ENCODE assay signal across 25 mouse cellular contexts in the genomic region with DNA sequence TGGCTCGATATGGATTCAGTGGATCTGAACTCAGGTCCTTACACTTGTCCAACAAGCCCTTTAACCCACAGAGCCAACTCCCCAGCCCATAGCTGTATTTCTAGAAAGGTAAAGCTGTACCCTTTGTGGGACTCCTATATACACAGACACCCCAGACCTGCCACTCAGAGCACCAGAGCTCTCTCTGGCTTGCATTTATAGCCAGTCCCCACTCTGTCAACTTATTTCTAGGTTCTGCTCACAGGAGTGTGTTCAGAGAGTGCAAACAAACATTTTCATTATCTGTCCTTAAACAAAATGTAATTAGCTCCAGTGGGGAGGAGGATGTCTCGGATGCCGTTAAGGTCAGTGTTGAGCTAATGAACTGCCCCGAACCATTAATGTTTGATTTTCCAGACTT.
DNase-seq lines count a peak whose midpoint lies in the region; ATAC-seq and TF ChIP-seq lines count a peak whose summit lies in the region.
"Had no signal": no experiment of that assay in that cellular context is flagged by ENCODE, and none has a peak within 500 bp of the region (broad histone marks: within the 10 kb centered on the region; RNA-seq: fewer than 3 reads in every experiment).

No protein-coding gene starts in this region.

- no peak overlapping the region for H3K4me2 ChIP-seq in heart, embryonic 11.5 days
- H3K4me2 ChIP-seq in kidney, embryonic 15.5 days: no peak overlapping the region
- H3K4me2 ChIP-seq in midbrain, embryonic 11.5 days: no peak overlapping the region
- no peak overlapping the region for H3K4me2 ChIP-seq in midbrain, embryonic 13.5 days (replicated peaks)
- H3K4me2 ChIP-seq: embryonic facial prominence, embryonic 12.5 days; embryonic facial prominence, embryonic 15.5 days; heart, embryonic 13.5 days; hindbrain, embryonic 12.5 days had no signal

- no peak for TF ChIP-seq RAD21 in MEL (IDR thresholded peaks at IDR 0.05; ENCODE audit: low read depth, low read length)

- H3K4me1 ChIP-seq in heart, embryonic 11.5 days (ENCODE audit: control insufficient read depth, insufficient read depth, low read length): peaks cover 9% of the 10 kb centered on the region
- H3K4me1 ChIP-seq in kidney, embryonic 15.5 days: peaks cover 17% of the 10 kb centered on the region
- H3K4me1 ChIP-seq in midbrain, embryonic 11.5 days (ENCODE audit: control insufficient read depth, insufficient read depth, low read length): no peaks in the 10 kb centered on the region
- H3K4me1 ChIP-seq in midbrain, embryonic 13.5 days (replicated peaks): no peaks in the 10 kb centered on the region
- H3K4me1 ChIP-seq in MEL (ENCODE audit: control insufficient read depth in 1 of 2, insufficient read depth in 2 of 2, low read length in 2 of 2): peaks cover 73 to 82% of the 10 kb centered on the region in 2 experiments
- H3K4me1 ChIP-seq: embryonic facial prominence, embryonic 12.5 days; hindbrain, embryonic 12.5 days had no signal

- TF ChIP-seq EP300 in MEL (IDR thresholded peaks at IDR 0.05; ENCODE audit: low read depth in 1 of 2, low read length in 2 of 2): no peak

- TF ChIP-seq CTCF in MEL (IDR thresholded peaks at IDR 0.05 in 2 of 3, conservative IDR thresholded peaks at IDR 0.05 in 1 of 3; ENCODE audit: control insufficient read depth in 1 of 3, insufficient read depth in 1 of 3, low read depth in 2 of 3, low read length in 3 of 3, poor library complexity in 1 of 3, severe bottlenecking in 1 of 3): no peak

- H3K9me3 ChIP-seq in heart, embryonic 11.5 days (replicated peaks; ENCODE audit: control insufficient read depth, low read length): no peaks in the 10 kb centered on the region
- no peaks in the 10 kb centered on the region for H3K9me3 ChIP-seq in kidney, embryonic 15.5 days (replicated peaks)
- no peaks in the 10 kb centered on the region for H3K9me3 ChIP-seq in midbrain, embryonic 11.5 days (ENCODE audit: control insufficient read depth, low read length)
- H3K9me3 ChIP-seq in midbrain, embryonic 13.5 days: no peaks in the 10 kb centered on the region
- no peaks in the 10 kb centered on the region for H3K9me3 ChIP-seq in MEL (replicated peaks; ENCODE audit: insufficient read depth, low read length)
- H3K9me3 ChIP-seq: embryonic facial prominence, embryonic 12.5 days; embryonic facial prominence, embryonic 15.5 days; heart, embryonic 13.5 days; hindbrain, embryonic 12.5 days had no signal

- H3K9ac ChIP-seq in heart, embryonic 11.5 days (ENCODE audit: low read depth, low read length): no peak overlapping the region
- H3K9ac ChIP-seq in kidney, embryonic 15.5 days: no peak overlapping the region
- no peak overlapping the region for H3K9ac ChIP-seq in midbrain, embryonic 11.5 days (ENCODE audit: low read length)
- H3K9ac ChIP-seq in midbrain, embryonic 13.5 days (replicated peaks): no peak overlapping the region
- H3K9ac ChIP-seq in MEL (ENCODE audit: control insufficient read depth, low read depth, low read length, poor library complexity, severe bottlenecking): no peak overlapping the region; the same call in 1 of the 2 replicates
- H3K9ac ChIP-seq: embryonic facial prominence, embryonic 12.5 days; embryonic facial prominence, embryonic 15.5 days; forebrain, postnatal 0 days; heart, embryonic 13.5 days; hindbrain, embryonic 12.5 days had no signal

- ATAC-seq in heart, embryonic 11.5 days (replicated peaks; ENCODE audit: insufficient number of reproducible peaks, low FRiP score, low TSS enrichment): no peak
- peak; percentile 42; the same call in 1 of the 2 replicates for ATAC-seq in kidney, embryonic 15.5 days (replicated peaks; ENCODE audit: low FRiP score)
- ATAC-seq in midbrain, embryonic 11.5 days (ENCODE audit: low FRiP score): no peak
- no peak for ATAC-seq in midbrain, embryonic 13.5 days
- ATAC-seq: forebrain, embryonic 14.5 days; forebrain, postnatal 0 days; hindbrain, embryonic 16.5 days; Patski had no signal

- H3K27me3 ChIP-seq in heart, embryonic 11.5 days (ENCODE audit: control insufficient read depth, insufficient read depth, low read length): no peaks in the 10 kb centered on the region
- H3K27me3 ChIP-seq in kidney, embryonic 15.5 days: no peaks in the 10 kb centered on the region
- no peaks in the 10 kb centered on the region for H3K27me3 ChIP-seq in midbrain, embryonic 11.5 days (ENCODE audit: control insufficient read depth, insufficient read depth, low read length)
- no peaks in the 10 kb centered on the region for H3K27me3 ChIP-seq in midbrain, embryonic 13.5 days
- H3K27me3 ChIP-seq in MEL (ENCODE audit: control insufficient read depth in 1 of 2, insufficient read depth in 2 of 2, low read length in 2 of 2): no peaks in the 10 kb centered on the region
- H3K27me3 ChIP-seq: embryonic facial prominence, embryonic 12.5 days; embryonic facial prominence, embryonic 15.5 days; heart, embryonic 13.5 days; hindbrain, embryonic 12.5 days; Patski had no signal

- H3K36me3 ChIP-seq in heart, embryonic 11.5 days (ENCODE audit: control insufficient read depth, insufficient read depth, low read length): no peaks in the 10 kb centered on the region
- H3K36me3 ChIP-seq in kidney, embryonic 15.5 days: no peaks in the 10 kb centered on the region
- H3K36me3 ChIP-seq in midbrain, embryonic 11.5 days (ENCODE audit: control insufficient read depth, insufficient read depth, low read length): no peaks in the 10 kb centered on the region
- peaks cover 6% of the 10 kb centered on the region; the same call in 1 of the 2 replicates for H3K36me3 ChIP-seq in midbrain, embryonic 13.5 days
- H3K36me3 ChIP-seq in MEL (ENCODE audit: control insufficient read depth in 1 of 2, insufficient read depth in 2 of 2, low read length in 2 of 2): peaks cover 2 to 79% of the 10 kb centered on the region in 2 experiments
- H3K36me3 ChIP-seq: embryonic facial prominence, embryonic 12.5 days; embryonic facial prominence, embryonic 15.5 days had no signal

- H3K79me2 ChIP-seq in MEL (ENCODE audit: control insufficient read depth, insufficient read depth, low read length, poor library complexity): peaks cover 14% of the 10 kb centered on the region

- H3K4me3 ChIP-seq in heart, embryonic 11.5 days (ENCODE audit: low read depth, low read length): no peak overlapping the region
- no peak overlapping the region for H3K4me3 ChIP-seq in kidney, embryonic 15.5 days (replicated peaks)
- H3K4me3 ChIP-seq in midbrain, embryonic 11.5 days (ENCODE audit: low read depth, low read length): no peak overlapping the region
- no peak overlapping the region for H3K4me3 ChIP-seq in midbrain, embryonic 13.5 days (replicated peaks)
- H3K4me3 ChIP-seq in MEL (ENCODE audit: control insufficient read depth in 1 of 2, insufficient read depth in 1 of 2, low read depth in 2 of 2, low read length in 2 of 2): no peak overlapping the region
- H3K4me3 ChIP-seq: embryonic facial prominence, embryonic 12.5 days; embryonic facial prominence, embryonic 15.5 days; gastrocnemius, adult 2 months; heart, embryonic 13.5 days; hindbrain, embryonic 12.5 days had no signal

- TF ChIP-seq POLR2A in MEL (IDR thresholded peaks at IDR 0.05; ENCODE audit: control insufficient read depth in 1 of 2, insufficient read depth in 1 of 2, low read depth in 1 of 2, low read length in 2 of 2, poor library complexity in 1 of 2): no peak

- WGBS in heart, embryonic 11.5 days (ENCODE audit: insufficient replicate concordance): 93% methylated on average over 4 of the region's 4 CpGs
- 57% methylated on average over 4 of the region's 4 CpGs for WGBS in kidney, embryonic 15.5 days
- 92% methylated on average over 4 of the region's 4 CpGs for WGBS in midbrain, embryonic 11.5 days
- WGBS in midbrain, embryonic 13.5 days: 89% methylated on average over 4 of the region's 4 CpGs

- H3K27ac ChIP-seq in heart, embryonic 11.5 days (ENCODE audit: low read depth, low read length): no peak overlapping the region
- H3K27ac ChIP-seq in kidney, embryonic 15.5 days: peak overlapping the region; percentile 27; the same call in 1 of the 2 replicates
- H3K27ac ChIP-seq in midbrain, embryonic 11.5 days (ENCODE audit: low read depth, low read length): no peak overlapping the region
- H3K27ac ChIP-seq in midbrain, embryonic 13.5 days: no peak overlapping the region
- peak overlapping the region; percentile 2; the same call in 1 of the 2 replicates for H3K27ac ChIP-seq in MEL (ENCODE audit: control insufficient read depth, low read depth, low read length)
- H3K27ac ChIP-seq: embryonic facial prominence, embryonic 12.5 days; embryonic facial prominence, embryonic 15.5 days; gastrocnemius, adult 2 months; heart, embryonic 13.5 days; hindbrain, embryonic 12.5 days had no signal

- DNase-seq in heart, adult 11 months: peak; percentile 52
- DNase-seq in kidney, adult 9 months: no peak
- DNase-seq in midbrain, embryonic 11.5 days (ENCODE audit: low spot score, missing footprints): peak; percentile 67
- DNase-seq in MEL (ENCODE audit: low read depth, low spot score): no peak
- DNase-seq: adrenal gland, postnatal 10 days; adrenal gland, postnatal 36 days; cerebellum, adult 18-20 months; cerebellum, adult 9-10 months; cerebellum, postnatal 14 days; forebrain, postnatal 0 days; gastrocnemius, adult 2 months; gastrocnemius, postnatal 14 days; heart, adult 18-20 months; heart, postnatal 14 days; heart, postnatal 4 days had no signal

TF ChIP-seq in MEL, 35 proteins besides CTCF, POLR2A, EP300 and RAD21 (continues in another document):
- TF ChIP-seq MXI1 (IDR thresholded peaks at IDR 0.05; ENCODE audit: low read depth, low read length) (no peak), MAX (IDR thresholded peaks at IDR 0.05; ENCODE audit: low read length) (no peak), ZKSCAN1 (IDR thresholded peaks at IDR 0.05; ENCODE audit: low read depth, low read length) (no peak), ELF1 (IDR thresholded peaks at IDR 0.05; ENCODE audit: low read depth, low read length) (no peak), KAT2A (conservative IDR thresholded peaks at IDR 0.05; ENCODE audit: low read depth, low read length) (no peak), ETS1 (IDR thresholded peaks at IDR 0.05; ENCODE audit: low read depth, low read length) (no peak), GATA1 (IDR thresholded peaks at IDR 0.05; ENCODE audit: low read depth, low read length) (no peak), MAZ (IDR thresholded peaks at IDR 0.05; ENCODE audit: low read depth, low read length) (no peak), UBTF (IDR thresholded peaks at IDR 0.05; ENCODE audit: borderline replicate concordance, insufficient read depth, low read depth, low read length) (no peak), CHD2 (IDR thresholded peaks at IDR 0.05; ENCODE audit: low read length) (no peak), E2F4 (IDR thresholded peaks at IDR 0.05; ENCODE audit: borderline replicate concordance, low read depth, low read length) (no peak), TCF12 (IDR thresholded peaks at IDR 0.05; ENCODE audit: low read depth, low read length) (no peak), USF2 (IDR thresholded peaks at IDR 0.05; ENCODE audit: borderline replicate concordance in 1 of 2, insufficient read depth in 1 of 2, low read depth in 1 of 2, low read length in 2 of 2) (no peak), ZNF384 (IDR thresholded peaks at IDR 0.05; ENCODE audit: low read depth, low read length) (no peak), USF1 (IDR thresholded peaks at IDR 0.05; ENCODE audit: low read depth, low read length) (no peak), BHLHE40 (IDR thresholded peaks at IDR 0.05; ENCODE audit: borderline replicate concordance, low read depth, low read length) (no peak)

Comparison
In these comparisons a context has a peak if more than half of its experiments do, and no peak if none do; other contexts are left out.
1. DNase-seq: peak in heart, adult 11 months (single experiment) and midbrain, embryonic 11.5 days (single experiment); none in kidney, adult 9 months (single experiment) and MEL (single experiment).
2. H3K27ac ChIP-seq: peak in kidney, embryonic 15.5 days (single experiment) and MEL (single experiment); none in heart, embryonic 11.5 days (single experiment), midbrain, embryonic 11.5 days (single experiment) and midbrain, embryonic 13.5 days (single experiment).